Mouse (Mus musculus): Measurements from ENCODE around the gene Edem2. TPM values are rescaled to one million over a fixed set of nuclear protein-coding genes. Genes with fewer than 3 reads are reported as not detected.

The Edem2 gene
- total RNA-seq, 2 experiments from 2014 or later, result 4.3 to 4.9 TPM

Other genes with a start within 250 kb of the Edem2 start
- gene Acss2, start 211.5 kb downstream of the Edem2 start, total RNA-seq (2021), result 10 to 100 TPM; 24.7 to 47.8 TPM
- gene Ggt7, start 211.2 kb downstream of the Edem2 start, total RNA-seq (2021), result 1 to 10 TPM; 1.1 to 1.4 TPM
- gene Gss, start 136.7 kb downstream of the Edem2 start, total RNA-seq (2021), result 1 to 10 TPM; 5.2 to 6.2 TPM
- gene Myh7b, start 118.3 kb downstream of the Edem2 start, total RNA-seq (2021), result 1 to 10 TPM; 4.5 to 7.3 TPM
- 10 to 100 TPM; 96.6 to 99.0 TPM for gene Trpc4ap, start 37.1 kb downstream of the Edem2 start, total RNA-seq (2021)
- not detected for gene Gm17581, start 6.4 kb upstream of the Edem2 start, total RNA-seq (2021)
- 1 to 10 TPM; 6.8 to 7.9 TPM for gene Procr, start 21.6 kb upstream of the Edem2 start, total RNA-seq (2021)
- not detected for gene Mmp24, start 45.9 kb upstream of the Edem2 start, total RNA-seq (2021)
- 10 to 100 TPM; 27.8 to 29.5 TPM for gene BC029722, start 90.0 kb upstream of the Edem2 start, total RNA-seq (2021)
- gene Eif6, start 97.5 kb upstream of the Edem2 start, total RNA-seq (2021), result 10 to 100 TPM; 43.4 to 45.4 TPM
- not detected for gene Fam83c, start 105.4 kb upstream of the Edem2 start, total RNA-seq (2021)
- 100 to 1,000 TPM; 155 to 182 TPM for gene Uqcc1, start 200.8 kb upstream of the Edem2 start, total RNA-seq (2021)
- gene Gm15557, start 211.3 kb upstream of the Edem2 start, total RNA-seq (2021), result not detected
- gene Gdf5, start 215.9 kb upstream of the Edem2 start, total RNA-seq (2021), result under 1 TPM in 1 of 2 experiments, not detected in 1; 0.38 TPM
- 1 to 10 TPM; 2.7 TPM for gene Cep250, start 227.0 kb upstream of the Edem2 start, total RNA-seq (2021)

Measured in gastrocnemius, adult 18-20 months (tissue).